Mouse (Mus musculus): Measurements from ENCODE around the gene Gsdma.

DNA sequence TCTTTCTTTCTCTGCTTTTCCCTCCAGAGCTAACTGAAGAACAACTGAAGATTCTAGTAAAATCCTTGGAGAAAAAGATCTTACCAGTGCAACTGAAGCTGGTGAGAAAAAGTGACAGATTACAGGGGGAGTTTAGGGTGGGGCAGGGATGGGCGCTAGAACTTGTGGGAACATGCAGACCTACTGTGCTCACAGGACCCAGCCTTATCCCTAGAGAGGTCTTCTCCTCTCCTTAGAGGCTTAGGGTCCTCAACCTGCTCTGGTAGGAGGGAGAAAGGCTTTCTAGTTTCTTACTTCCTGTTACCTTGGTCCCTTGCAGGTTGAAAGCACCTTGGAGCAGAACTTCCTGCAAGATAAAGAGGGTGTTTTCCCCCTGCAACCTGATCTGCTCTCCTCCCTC, 26.6 kb upstream of the Gsdma start:
- TF ChIP-seq CTCF (IDR thresholded peaks at IDR 0.05 in 2 of 3, conservative IDR thresholded peaks at IDR 0.05 in 1 of 3; ENCODE audit: control insufficient read depth in 1 of 3, insufficient read depth in 1 of 3, low read depth in 2 of 3, low read length in 3 of 3, poor library complexity in 1 of 3, severe bottlenecking in 1 of 3) (no peak), MAX (IDR thresholded peaks at IDR 0.05; ENCODE audit: low read length) (no peak), POLR2A (IDR thresholded peaks at IDR 0.05; ENCODE audit: control insufficient read depth in 1 of 2, insufficient read depth in 1 of 2, low read depth in 1 of 2, low read length in 2 of 2, poor library complexity in 1 of 2) (no peak), CHD2 (IDR thresholded peaks at IDR 0.05; ENCODE audit: low read length) (no peak), ZMIZ1 (IDR thresholded peaks at IDR 0.05; ENCODE audit: low read depth, low read length) (no peak), ELF1 (IDR thresholded peaks at IDR 0.05; ENCODE audit: low read depth, low read length) (no peak), MYC (IDR thresholded peaks at IDR 0.05; ENCODE audit: low read depth, low read length) (no peak)

Measured in MEL (cell line).